Mouse (Mus musculus) heart, embryonic 14.5 days (tissue): ENCODE measurements around the gene Rdh16f1. TPM values are rescaled to one million over a fixed set of nuclear protein-coding genes. Genes with fewer than 3 reads are reported as not detected.
"Not testable (repeated sequence)": the region's sequence is repeated elsewhere in the genome, so short reads cannot be mapped to it uniquely, and the experiment has no call there.

ENCODE experiments used
- ATAC-seq: fragments of 200-750 bp; cut with Nextera tagmentation; 2 replicates; pipeline ENCODE4 v1.8.0; 2017; ENCODE audit warnings: low read depth, moderate TSS enrichment; ENCODE audit not compliant: insufficient number of reproducible peaks, insufficient read depth, low FRiP score
- H3K27ac ChIP-seq, 2 experiments: fragments of 200-500 bp in 1 of 2; fragments of 300-500 bp in 1 of 2; sonication (generic) in 1 of 2; replicated peaks in 1 of 2; 2 replicates each; pipeline ENCODE4 v1.5.1; 2012 to 2014; ENCODE audit warnings: low read depth in 2 of 2, low read length in 2 of 2, control low read depth in 1 of 2, mild to moderate bottlenecking in 1 of 2, mixed read lengths in 1 of 2; ENCODE audit not compliant: control insufficient read depth in 1 of 2, insufficient read depth in 1 of 2
- H3K27me3 ChIP-seq: fragments of 300-500 bp; sonication (generic); 2 replicates; pipeline ENCODE4 v1.6.1; 2014; ENCODE audit warnings: mild to moderate bottlenecking, low read length, control low read depth; ENCODE audit not compliant: control insufficient read depth, insufficient read depth
- H3K36me3 ChIP-seq: fragments of 300-500 bp; sonication (generic); 2 replicates; pipeline ENCODE4 v1.6.1; 2014; ENCODE audit warnings: mild to moderate bottlenecking, control low read depth, low read length, mixed read lengths; ENCODE audit not compliant: control insufficient read depth, insufficient read depth
- H3K4me1 ChIP-seq, 2 experiments: fragments of 200-500 bp in 1 of 2; fragments of 300-500 bp in 1 of 2; sonication (generic) in 1 of 2; 2 replicates each; pipeline ENCODE4 v1.6.1; 2012 to 2014; ENCODE audit warnings: low read length in 2 of 2, control low read depth in 1 of 2, mixed read lengths in 1 of 2; ENCODE audit not compliant: control insufficient read depth in 2 of 2, insufficient read depth in 2 of 2
- H3K4me2 ChIP-seq: fragments of 300-500 bp; sonication (generic); 2 replicates; pipeline ENCODE4 v1.6.1; 2014; ENCODE audit warnings: mild to moderate bottlenecking, low read length
- H3K4me3 ChIP-seq, 2 experiments: fragments of 200-500 bp in 1 of 2; fragments of 300-500 bp in 1 of 2; sonication (generic) in 1 of 2; 2 replicates each; pipeline ENCODE4 v1.5.1; 2012 to 2014; ENCODE audit warnings: low read length in 2 of 2, mild to moderate bottlenecking in 2 of 2, control low read depth in 1 of 2, low read depth in 1 of 2, moderate library complexity in 1 of 2; ENCODE audit not compliant: control insufficient read depth in 1 of 2, insufficient read depth in 1 of 2
- H3K9ac ChIP-seq: fragments of 300-500 bp; sonication (generic); 2 replicates; pipeline ENCODE4 v1.6.1; 2014; ENCODE audit warnings: mild to moderate bottlenecking, low read length
- H3K9me3 ChIP-seq: fragments of 300-500 bp; sonication (generic); 2 replicates; pipeline ENCODE4 v1.6.1; 2016; ENCODE audit warnings: low read length, control low read depth; ENCODE audit not compliant: control insufficient read depth
- WGBS: fragments of 180-500 bp; shearing (Covaris S2); extraction: QIAGEN DNeasy Blood & Tissue Kit; methylation state at CpG from one replicate; pipeline ENCODE4 v1.1.7; 2014; 5-methylcytosine and 5-hydroxymethylcytosine counted together
- polyA plus RNA-seq: library from polyadenylated mRNA; unstranded; fragments of >200 nt; fragmentation: Nextera tagmentation; extraction: Ambion mirVana; gene quantifications from 2 replicates; pipeline ENCODE4 v1.2.1, GENCODE M21; 2014

Rdh16f1 gene
- polyA plus RNA-seq, 1 experiment from 2014 or later = not detected

DNA sequence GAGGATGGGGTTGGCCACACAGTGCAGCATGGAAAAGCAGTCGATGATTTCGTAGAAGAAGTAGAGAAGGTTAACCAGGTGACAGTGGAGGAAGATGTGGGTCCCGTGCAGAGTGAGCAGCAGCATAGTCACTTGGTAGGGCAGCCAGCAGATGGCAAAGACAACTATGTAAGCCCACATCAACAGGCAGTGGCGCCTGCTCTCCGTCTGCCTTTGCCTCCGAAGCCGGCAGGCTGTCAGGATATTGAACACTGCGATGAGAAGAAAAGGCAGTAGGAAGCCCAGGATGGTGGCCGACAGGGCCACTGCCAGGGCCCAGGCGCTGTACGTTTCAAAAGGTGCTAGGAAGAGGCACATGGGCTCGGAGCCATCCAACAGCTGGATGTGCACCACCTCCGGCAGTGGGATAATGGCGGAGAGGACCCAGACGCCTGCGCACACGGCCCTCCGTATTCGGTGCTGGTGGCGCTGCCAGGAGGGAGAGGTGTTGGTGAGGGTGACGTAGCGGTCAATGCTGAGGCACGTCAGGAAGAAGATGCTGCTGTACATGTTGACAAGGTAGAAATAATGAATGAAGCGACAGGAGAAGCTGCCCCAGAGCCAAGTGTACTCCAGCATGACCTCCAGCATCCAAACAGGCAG is 9.3 kb upstream of the Rdh16f1 start:
- peak overlapping the region; percentile 71 for H3K9ac ChIP-seq
- H3K9me3 ChIP-seq = no peaks in the 10 kb centered on the region
- H3K27me3 ChIP-seq = no peaks in the 10 kb centered on the region
- no peak for ATAC-seq
- H3K27ac ChIP-seq = peak overlapping the region; percentile 47 to 75
- WGBS = 44% methylated on average over 24 of the region's 24 CpGs
- H3K4me3 ChIP-seq = peak overlapping the region; percentile 31 to 40
- H3K36me3 ChIP-seq = peaks cover 35% of the 10 kb centered on the region
- H3K4me1 ChIP-seq = peaks cover 6 to 15% of the 10 kb centered on the region in 2 experiments; a peak in 3 of 4 replicates
- peak overlapping the region; percentile 64 for H3K4me2 ChIP-seq

- WGBS = 32% methylated on average over 8 of the region's 8 CpGs
Observed at GRCm38 (mm10) chr10:127751548-127751947, 8.0 kb upstream of the Rdh16f1 start, which contains the start of gene Gpr182. Gene Gpr182 (minus strand): TSS chr10:127751732.

DNA sequence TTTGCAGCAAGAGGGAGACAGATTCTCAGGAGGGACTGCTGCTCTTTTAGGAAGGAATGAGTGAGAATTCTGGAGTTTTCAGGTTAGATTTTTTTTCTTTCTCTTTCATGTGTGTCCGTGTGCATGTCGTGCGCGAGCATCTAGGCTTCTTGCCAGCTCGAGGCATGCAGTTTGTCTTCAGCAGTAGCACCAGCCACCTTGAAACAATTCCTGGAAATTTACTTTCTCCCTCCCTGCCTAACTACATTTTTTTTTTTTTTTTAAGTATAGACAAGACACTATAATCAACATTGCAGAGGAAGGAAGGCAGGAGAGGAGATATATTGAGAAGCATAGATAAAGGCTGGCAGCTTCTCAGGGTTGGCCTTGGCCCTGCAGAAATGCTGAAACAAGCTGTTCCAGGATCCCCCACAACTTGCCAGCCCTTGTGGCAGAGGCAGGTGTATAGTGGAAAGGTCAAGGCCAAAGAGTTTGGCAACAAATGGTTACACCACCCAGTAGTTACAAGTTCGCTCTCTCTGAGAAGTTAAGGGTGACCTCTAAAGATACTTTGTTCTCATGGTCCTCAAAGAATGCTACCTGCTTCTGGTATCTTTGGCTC is 4.9 kb upstream of the Rdh16f1 start:
- Histone ChIP-seq H3K36me3 (no peaks in the 10 kb centered on the region), H3K9me3 (no peaks in the 10 kb centered on the region), H3K9ac (no peak overlapping the region), H3K4me3 (no peak overlapping the region), H3K27ac (peak overlapping the region; percentile 36 to 79; a peak in 3 of 4 replicates), H3K4me1 (peaks cover 11 to 13% of the 10 kb centered on the region in 2 experiments; a peak in 3 of 4 replicates), H3K27me3 (no peaks in the 10 kb centered on the region), H3K4me2 (no peak overlapping the region)
- WGBS = 66% methylated on average over 6 of the region's 6 CpGs
- ATAC-seq = 0 out of 2 replicates have a peak, but pooled peaks have one; percentile 22

More at GRCm38 (mm10) chr10:127751548-127751947, 8.0 kb upstream of the Rdh16f1 start, which contains the start of gene Gpr182:
- Histone ChIP-seq H3K4me2 (peak within 1 kb of the TSS; percentile 64), H3K9ac (peak within 1 kb of the TSS; percentile 71), H3K36me3 (peaks cover 24% of the 10 kb centered on the region), H3K4me1 (peaks cover 14 to 21% of the 10 kb centered on the region in 2 experiments; a peak in 3 of 4 replicates), H3K4me3 (peak within 1 kb of the TSS; percentile 31 to 40), H3K9me3 (no peaks in the 10 kb centered on the region), H3K27me3 (no peaks in the 10 kb centered on the region), H3K27ac (peak within 1 kb of the TSS; percentile 4 to 75; a peak in 3 of 4 replicates)
- peak; percentile 28; the same call in 1 of the 2 replicates for ATAC-seq

DNA sequence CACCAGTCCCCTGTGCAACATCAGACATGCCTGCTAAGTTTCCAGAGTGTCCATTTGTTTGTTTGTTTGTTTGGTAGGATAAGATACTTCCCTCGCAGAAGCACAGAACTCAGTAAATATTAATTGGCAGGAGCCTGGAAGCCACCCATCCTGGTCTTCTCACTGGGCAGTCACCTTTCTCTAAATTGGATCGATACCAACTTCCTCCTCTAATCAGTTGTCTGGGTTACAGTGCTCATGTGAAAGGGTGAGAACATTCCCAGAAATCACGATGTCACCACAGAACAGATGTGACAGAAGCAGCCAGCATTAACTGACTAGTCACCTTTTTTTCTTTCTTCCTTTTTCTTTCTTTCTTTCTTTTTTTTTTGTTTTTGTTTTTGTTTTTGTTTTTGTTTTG is 4.3 kb upstream of the Rdh16f1 start:
- ATAC-seq = no peak
- no peaks in the 10 kb centered on the region for H3K36me3 ChIP-seq
- no peak overlapping the region for H3K4me3 ChIP-seq

DNA sequence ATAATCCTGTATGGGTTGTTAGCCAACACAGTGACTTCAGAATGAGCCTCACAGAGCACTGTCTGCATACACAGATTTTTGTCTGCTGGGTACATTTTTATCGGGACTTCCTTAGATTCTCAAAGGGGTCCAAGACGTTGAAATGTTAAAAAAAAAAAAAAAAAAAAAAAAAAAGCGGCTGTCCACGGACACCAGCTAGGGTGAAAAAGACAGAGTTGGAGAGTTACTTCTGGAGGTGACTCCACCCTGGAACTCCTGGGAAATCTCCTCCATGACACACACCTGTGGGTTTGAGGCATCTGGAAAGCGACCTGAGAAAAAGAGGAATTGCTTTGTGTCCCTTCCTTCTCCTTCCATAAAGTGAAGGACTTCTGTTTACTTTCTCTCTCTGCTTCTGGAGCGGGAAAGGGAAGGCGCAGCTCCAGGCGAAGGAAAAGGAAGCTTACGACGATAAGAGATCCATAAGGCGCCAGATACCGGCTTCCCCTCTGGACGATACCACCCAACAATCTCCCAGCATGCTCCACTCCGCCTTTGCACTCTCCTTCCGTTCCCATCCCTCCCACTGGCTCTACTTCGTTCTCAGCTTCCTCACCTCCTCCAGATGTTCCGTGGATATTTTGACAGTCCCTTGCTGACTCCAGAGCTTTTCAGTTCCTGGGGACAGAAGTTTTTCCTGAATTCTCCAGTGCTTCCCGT is 3.7 kb upstream of the Rdh16f1 start:
- H3K9ac ChIP-seq = peak overlapping the region; percentile 50
- 12% methylated on average over 16 of the region's 18 CpGs for WGBS

More for the DNA sequence above, 4.3 kb upstream of the Rdh16f1 start:
- WGBS = 37% methylated on average over 3 of the region's 3 CpGs
- Histone ChIP-seq H3K9ac (no peak overlapping the region), H3K9me3 (no peaks in the 10 kb centered on the region), H3K4me1 (peaks cover 7 to 13% of the 10 kb centered on the region in 2 experiments; a peak in 3 of 4 replicates), H3K27ac (peak overlapping the region; percentile 35 to 79; a peak in 3 of 4 replicates), H3K4me2 (peak overlapping the region; percentile 61; the same call in 1 of the 2 replicates), H3K27me3 (no peaks in the 10 kb centered on the region)

DNA sequence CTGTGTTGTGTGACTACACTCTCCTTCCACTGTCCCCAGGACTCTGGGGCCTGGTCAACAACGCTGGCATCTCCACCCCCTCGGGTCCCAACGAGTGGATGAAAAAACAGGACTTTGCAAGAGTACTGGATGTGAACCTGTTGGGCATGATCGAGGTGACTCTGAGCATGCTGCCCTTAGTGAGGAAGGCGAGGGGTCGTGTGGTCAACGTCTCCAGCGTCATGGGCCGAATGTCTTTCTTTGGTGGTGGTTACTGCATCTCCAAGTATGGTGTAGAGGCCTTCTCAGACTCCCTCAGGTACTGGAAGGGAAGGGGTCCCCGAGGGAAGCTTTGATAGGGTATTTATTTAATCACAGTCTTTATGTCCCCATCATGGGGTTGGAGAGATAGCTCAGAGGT is 3.3 kb downstream of the Rdh16f1 start:
- not testable (repeated sequence) for H3K27me3 ChIP-seq, H3K9me3 ChIP-seq, H3K4me2 ChIP-seq, H3K4me3 ChIP-seq, H3K36me3 ChIP-seq, H3K27ac ChIP-seq, H3K4me1 ChIP-seq, ATAC-seq, H3K9ac ChIP-seq
- 82% methylated on average over 10 of the region's 10 CpGs for WGBS

More for the DNA sequence above, 3.7 kb upstream of the Rdh16f1 start:
- H3K4me2 ChIP-seq = peak overlapping the region; percentile 61
- H3K4me3 ChIP-seq = peak overlapping the region; percentile 18 to 29
- no peaks in the 10 kb centered on the region for H3K9me3 ChIP-seq
- H3K4me1 ChIP-seq = peaks cover 7 to 13% of the 10 kb centered on the region in 2 experiments; a peak in 3 of 4 replicates
- no peaks in the 10 kb centered on the region for H3K27me3 ChIP-seq
- H3K36me3 ChIP-seq = no peaks in the 10 kb centered on the region
- ATAC-seq = peak; percentile 28
- H3K27ac ChIP-seq = peak overlapping the region; percentile 69 to 79

DNA sequence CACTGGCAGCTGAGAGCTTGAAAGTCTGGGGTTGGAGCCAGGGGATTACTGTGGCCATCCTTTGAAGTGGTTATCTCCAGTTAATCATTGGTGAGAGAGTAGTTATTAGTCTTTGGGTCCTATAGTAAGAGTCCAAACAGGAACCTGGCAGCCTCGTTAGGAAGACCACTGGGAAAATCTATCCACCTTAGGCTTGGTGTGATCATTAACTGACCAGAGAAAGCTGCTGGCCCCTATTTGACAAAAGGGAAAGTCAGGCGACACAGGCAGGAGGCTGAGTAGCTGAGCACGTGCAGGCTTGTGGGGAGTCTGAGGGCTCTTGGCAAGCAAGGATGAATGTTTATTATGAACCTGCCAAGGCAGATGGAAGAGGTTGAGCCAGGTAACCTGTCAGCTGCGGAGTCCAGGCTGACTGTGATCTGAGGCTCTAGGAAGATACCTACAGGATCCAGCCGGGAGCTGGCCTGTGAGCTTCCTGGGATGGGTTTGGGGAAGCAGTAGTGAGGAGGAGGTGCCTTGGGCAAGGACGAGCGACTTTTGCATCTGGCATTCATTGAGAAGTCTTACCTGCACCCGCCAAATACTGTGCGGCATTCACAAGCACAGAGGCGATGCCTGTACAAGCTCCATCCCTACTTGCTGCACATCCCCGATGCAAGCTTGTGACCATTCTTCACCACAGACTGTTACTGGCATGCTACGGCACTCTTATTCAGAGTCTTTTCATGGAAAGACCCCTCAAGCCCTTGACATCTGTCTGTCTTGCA is 4.5 kb downstream of the Rdh16f1 start:
- no peak overlapping the region for H3K9ac ChIP-seq
- H3K27me3 ChIP-seq = no peaks in the 10 kb centered on the region
- ATAC-seq = no peak
- H3K9me3 ChIP-seq = no peaks in the 10 kb centered on the region
- H3K4me1 ChIP-seq = no peaks in the 10 kb centered on the region
- H3K4me3 ChIP-seq = no peak overlapping the region
- no peaks in the 10 kb centered on the region for H3K36me3 ChIP-seq
- H3K4me2 ChIP-seq = no peak overlapping the region
- H3K27ac ChIP-seq = no peak overlapping the region
- 65% methylated on average over 12 of the region's 12 CpGs for WGBS
